Mouse (Mus musculus): ENCODE data around the gene Wnt6. TPM values are rescaled to one million over a fixed set of nuclear protein-coding genes. Genes with fewer than 3 reads are reported as not detected.
A peak's percentile ranks its signal among the peaks of the same experiment; 100 is the strongest.

The Wnt6 gene
- polyA plus RNA-seq, 1 experiment from 2014 or later, result 4.4 TPM

DNA sequence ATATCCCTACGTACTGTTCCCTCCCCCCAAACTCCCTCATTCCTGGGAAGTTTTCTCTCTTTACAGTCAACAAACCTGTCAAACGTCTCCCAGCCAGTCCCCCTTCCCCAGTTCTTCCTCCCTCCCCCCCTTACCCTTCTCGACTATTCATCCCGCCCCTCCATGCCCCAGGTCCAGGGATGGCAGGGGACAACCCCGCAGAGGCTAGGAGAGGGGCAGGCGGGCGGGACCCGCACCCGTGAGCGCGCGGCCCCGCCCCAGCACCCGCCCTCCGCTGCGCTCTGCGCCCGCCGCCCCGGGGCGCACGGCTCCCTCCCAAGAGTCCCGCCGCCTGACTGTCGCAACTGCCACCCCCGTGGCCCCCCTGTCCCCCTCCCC, 236 bp upstream of the Wnt6 start:
- peaks cover 15% of the 10 kb centered on the region; the same call in 1 of the 2 replicates for H3K4me1 ChIP-seq (replicated peaks; ENCODE audit: control insufficient read depth, insufficient read depth, low read length)
- H3K27me3 ChIP-seq (ENCODE audit: control insufficient read depth, insufficient read depth, low read length), result peaks cover 96% of the 10 kb centered on the region
- WGBS, result 1% methylated on average over 20 of the region's 26 CpGs
- no peaks in the 10 kb centered on the region for H3K36me3 ChIP-seq (replicated peaks; ENCODE audit: control insufficient read depth, insufficient read depth)
- H3K9me3 ChIP-seq (ENCODE audit: control insufficient read depth, low read length), result no peaks in the 10 kb centered on the region
- H3K27ac ChIP-seq, result no peak overlapping the region
- peak overlapping the region; percentile 44 for H3K9ac ChIP-seq
- DNase-seq (ENCODE audit: low spot score) (no peak), ATAC-seq (ENCODE audit: low FRiP score) (peak; percentile 34; the same call in 1 of the 2 replicates)
- H3K4me3 ChIP-seq (replicated peaks; ENCODE audit: low read length), result peak overlapping the region; percentile 42
- H3K4me2 ChIP-seq (replicated peaks), result peak overlapping the region; percentile 75

DNA sequence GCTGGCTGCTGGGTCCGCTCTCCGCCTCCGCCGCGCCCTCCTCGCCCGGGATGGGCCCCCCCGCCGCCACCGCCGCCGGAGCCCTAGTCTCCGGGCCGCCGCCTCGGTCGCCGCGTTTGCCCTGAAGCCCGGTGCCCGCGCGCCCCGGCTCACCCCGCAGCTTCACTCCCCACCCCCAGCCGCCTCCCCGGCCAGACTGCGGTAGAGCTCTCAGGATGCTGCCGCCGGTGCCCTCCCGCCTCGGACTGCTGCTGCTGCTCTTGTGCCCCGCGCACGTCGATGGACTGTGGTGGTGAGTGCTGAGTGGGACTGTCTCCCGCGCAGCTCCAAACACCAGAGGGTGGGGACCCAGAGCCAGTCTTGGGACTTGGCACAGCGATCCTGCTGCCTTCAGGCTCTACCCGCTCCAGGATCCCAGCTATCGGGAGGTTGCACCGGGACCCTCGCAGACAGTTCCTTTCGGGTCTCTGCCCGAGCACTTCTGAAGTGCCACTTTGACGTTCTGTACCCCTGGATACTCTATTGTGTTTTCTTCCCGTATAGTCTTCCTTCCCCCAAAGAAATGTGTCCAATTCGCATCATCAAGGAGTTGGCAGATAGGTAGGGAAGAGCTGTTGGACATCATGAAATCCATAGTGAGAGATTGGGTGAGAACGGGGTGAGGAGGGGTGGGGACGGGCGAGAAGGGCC, 384 bp downstream of the Wnt6 start:
- no peaks in the 10 kb centered on the region for H3K36me3 ChIP-seq (replicated peaks; ENCODE audit: control insufficient read depth, insufficient read depth)
- no peak for DNase-seq (ENCODE audit: low spot score)
- under 1% methylated on average over 51 of the region's 51 CpGs for WGBS
- H3K9me3 ChIP-seq (ENCODE audit: control insufficient read depth, low read length), result no peaks in the 10 kb centered on the region
- H3K9ac ChIP-seq, result peak overlapping the region; percentile 44
- peak overlapping the region; percentile 75 for H3K4me2 ChIP-seq (replicated peaks)
- H3K4me3 ChIP-seq (replicated peaks; ENCODE audit: low read length), result peak overlapping the region; percentile 42
- peaks cover 97% of the 10 kb centered on the region for H3K27me3 ChIP-seq (ENCODE audit: control insufficient read depth, insufficient read depth, low read length)
- H3K27ac ChIP-seq, result no peak overlapping the region
- H3K4me1 ChIP-seq (replicated peaks; ENCODE audit: control insufficient read depth, insufficient read depth, low read length), result peaks cover 15% of the 10 kb centered on the region; the same call in 1 of the 2 replicates
- ATAC-seq (ENCODE audit: low FRiP score), result 0 out of 2 replicates have a peak, but pooled peaks have one; percentile 34

DNA sequence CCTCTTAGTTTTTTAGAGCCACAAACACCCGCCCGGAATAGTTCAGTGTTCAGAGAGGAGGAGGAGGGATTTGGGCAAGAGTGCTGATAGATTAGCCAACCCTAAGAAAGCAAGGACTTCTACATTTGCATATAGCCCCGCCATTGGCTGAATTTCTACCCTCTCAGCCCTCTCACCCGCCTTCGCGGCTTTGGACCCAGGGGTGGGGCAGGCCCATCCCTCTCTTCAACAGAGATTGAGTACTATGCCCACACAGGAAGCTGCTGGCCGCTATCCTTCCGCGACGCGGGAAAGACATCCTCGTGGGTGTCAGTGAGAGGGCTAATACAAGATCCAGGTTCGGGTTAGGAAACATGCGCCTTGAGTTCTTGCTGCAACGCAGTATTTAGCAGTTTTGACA, 1.4 kb downstream of the Wnt6 start:
- peak; percentile 67 for DNase-seq (ENCODE audit: low spot score)
- peaks cover 15% of the 10 kb centered on the region; the same call in 1 of the 2 replicates for H3K4me1 ChIP-seq (replicated peaks; ENCODE audit: control insufficient read depth, insufficient read depth, low read length)
- H3K9ac ChIP-seq, result no peak overlapping the region
- peak overlapping the region; percentile 42; the same call in 1 of the 2 replicates for H3K4me3 ChIP-seq (replicated peaks; ENCODE audit: low read length)
- no peaks in the 10 kb centered on the region for H3K36me3 ChIP-seq (replicated peaks; ENCODE audit: control insufficient read depth, insufficient read depth)
- H3K27ac ChIP-seq, result no peak overlapping the region
- peaks cover 96% of the 10 kb centered on the region for H3K27me3 ChIP-seq (ENCODE audit: control insufficient read depth, insufficient read depth, low read length)
- H3K4me2 ChIP-seq (replicated peaks), result peak overlapping the region; percentile 75
- WGBS, result under 1% methylated on average over 15 of the region's 15 CpGs
- H3K9me3 ChIP-seq (ENCODE audit: control insufficient read depth, low read length), result no peaks in the 10 kb centered on the region
- ATAC-seq (ENCODE audit: low FRiP score), result peak; percentile 80

DNA sequence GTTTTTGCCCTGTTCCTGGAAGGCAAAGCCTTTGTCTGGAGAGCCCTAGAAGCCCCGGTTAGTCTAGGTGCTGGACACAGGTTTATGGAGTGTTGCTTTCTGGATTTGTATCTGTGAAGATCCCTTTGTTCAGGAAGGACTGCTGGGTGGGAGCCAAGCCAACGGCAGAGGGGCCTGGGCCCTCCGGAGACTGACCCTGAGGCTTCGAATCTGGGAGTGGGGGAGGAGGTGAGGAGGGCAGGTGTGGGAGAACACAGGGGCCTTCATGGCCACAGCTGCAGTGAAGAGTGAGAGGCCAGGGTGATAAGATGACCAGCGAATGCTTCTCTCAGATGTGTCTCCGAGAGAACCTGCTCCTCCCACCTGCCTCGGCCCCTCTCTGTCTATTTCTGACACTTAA, 2.4 kb downstream of the Wnt6 start:
- no peak overlapping the region for H3K4me3 ChIP-seq (replicated peaks; ENCODE audit: low read length)
- ATAC-seq (ENCODE audit: low FRiP score), result no peak
- whole genome bisulfite sequencing, result 13% methylated on average over 7 of the region's 7 CpGs
- no peaks in the 10 kb centered on the region for H3K9me3 ChIP-seq (ENCODE audit: control insufficient read depth, low read length)
- H3K4me1 ChIP-seq (replicated peaks; ENCODE audit: control insufficient read depth, insufficient read depth, low read length), result peaks cover 15% of the 10 kb centered on the region; the same call in 1 of the 2 replicates
- H3K27ac ChIP-seq, result no peak overlapping the region
- no peak overlapping the region for H3K4me2 ChIP-seq (replicated peaks)
- H3K36me3 ChIP-seq (replicated peaks; ENCODE audit: control insufficient read depth, insufficient read depth), result no peaks in the 10 kb centered on the region
- peaks cover 96% of the 10 kb centered on the region for H3K27me3 ChIP-seq (ENCODE audit: control insufficient read depth, insufficient read depth, low read length)
- DNase-seq (ENCODE audit: low spot score), result no peak
- no peak overlapping the region for H3K9ac ChIP-seq

DNA sequence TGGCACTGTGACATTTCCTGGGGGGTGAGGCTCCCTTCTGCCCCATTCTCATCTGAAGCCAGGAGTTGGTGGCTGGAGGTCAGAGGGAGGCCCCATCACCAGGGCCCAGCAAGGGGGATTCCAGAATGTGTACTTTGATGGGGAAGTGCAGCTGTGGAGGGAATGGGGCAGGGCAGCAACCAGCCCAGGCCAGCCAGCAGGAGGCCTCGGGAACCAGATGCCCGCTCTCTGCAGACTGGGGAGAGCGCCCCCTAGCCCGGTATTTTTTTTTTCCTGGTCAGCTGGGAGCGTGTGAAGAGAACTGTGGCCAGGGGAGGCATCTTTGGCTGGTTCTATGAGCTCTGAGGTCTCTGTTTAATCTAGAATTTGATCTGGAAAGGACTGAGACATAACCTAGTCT, 4.1 kb downstream of the Wnt6 start:
- no peaks in the 10 kb centered on the region for H3K9me3 ChIP-seq (ENCODE audit: control insufficient read depth, low read length)
- DNase-seq (ENCODE audit: low spot score), result no peak
- no peak for ATAC-seq (ENCODE audit: low FRiP score)

DNA sequence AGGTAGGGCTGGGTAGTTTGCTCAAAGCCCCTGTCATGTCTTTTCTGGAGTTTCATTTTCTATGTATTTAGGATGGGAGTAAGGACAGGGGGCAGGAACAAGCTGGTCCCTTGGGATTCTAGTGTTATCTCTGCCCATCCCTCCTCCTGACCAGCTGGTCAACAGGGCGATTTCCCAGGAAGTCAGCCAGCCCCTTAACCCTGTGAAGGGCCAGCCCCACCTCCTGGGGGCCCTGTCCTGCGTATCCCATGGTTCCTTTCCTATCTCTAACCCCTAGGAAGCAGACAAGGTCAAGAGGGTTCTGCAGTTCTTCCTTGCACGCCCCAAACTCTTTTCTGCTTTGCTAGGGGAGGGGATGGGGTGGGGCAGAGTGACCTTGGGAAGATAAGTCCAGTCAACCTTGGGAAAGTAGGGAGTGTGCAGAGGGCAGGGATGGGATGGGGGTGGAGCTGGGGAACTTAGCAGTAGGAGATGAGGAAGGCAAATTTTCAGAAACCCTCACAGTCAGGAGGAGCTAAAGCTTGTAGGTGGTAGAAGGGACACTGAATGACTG, 7.3 kb downstream of the Wnt6 start:
- Histone ChIP-seq H3K4me1 (replicated peaks; ENCODE audit: control insufficient read depth, insufficient read depth, low read length) (peaks cover 2% of the 10 kb centered on the region; the same call in 1 of the 2 replicates), H3K9me3 (ENCODE audit: control insufficient read depth, low read length) (no peaks in the 10 kb centered on the region), H3K4me2 (replicated peaks) (no peak overlapping the region), H3K4me3 (replicated peaks; ENCODE audit: low read length) (no peak overlapping the region), H3K9ac (no peak overlapping the region), H3K36me3 (replicated peaks; ENCODE audit: control insufficient read depth, insufficient read depth) (no peaks in the 10 kb centered on the region), H3K27ac (no peak overlapping the region), H3K27me3 (ENCODE audit: control insufficient read depth, insufficient read depth, low read length) (peaks cover 92% of the 10 kb centered on the region)
- DNase-seq (ENCODE audit: low spot score) (no peak), ATAC-seq (ENCODE audit: low FRiP score) (no peak)
- 29% methylated on average over 3 of the region's 3 CpGs for WGBS

More for the DNA sequence above, 4.1 kb downstream of the Wnt6 start:
- Histone ChIP-seq H3K9ac (no peak overlapping the region), H3K36me3 (replicated peaks; ENCODE audit: control insufficient read depth, insufficient read depth) (no peaks in the 10 kb centered on the region), H3K4me3 (replicated peaks; ENCODE audit: low read length) (no peak overlapping the region), H3K4me2 (replicated peaks) (no peak overlapping the region), H3K4me1 (replicated peaks; ENCODE audit: control insufficient read depth, insufficient read depth, low read length) (peaks cover 15% of the 10 kb centered on the region; the same call in 1 of the 2 replicates), H3K27me3 (ENCODE audit: control insufficient read depth, insufficient read depth, low read length) (peaks cover 92% of the 10 kb centered on the region), H3K27ac (no peak overlapping the region)
- 8% methylated on average over 5 of the region's 5 CpGs for WGBS

DNA sequence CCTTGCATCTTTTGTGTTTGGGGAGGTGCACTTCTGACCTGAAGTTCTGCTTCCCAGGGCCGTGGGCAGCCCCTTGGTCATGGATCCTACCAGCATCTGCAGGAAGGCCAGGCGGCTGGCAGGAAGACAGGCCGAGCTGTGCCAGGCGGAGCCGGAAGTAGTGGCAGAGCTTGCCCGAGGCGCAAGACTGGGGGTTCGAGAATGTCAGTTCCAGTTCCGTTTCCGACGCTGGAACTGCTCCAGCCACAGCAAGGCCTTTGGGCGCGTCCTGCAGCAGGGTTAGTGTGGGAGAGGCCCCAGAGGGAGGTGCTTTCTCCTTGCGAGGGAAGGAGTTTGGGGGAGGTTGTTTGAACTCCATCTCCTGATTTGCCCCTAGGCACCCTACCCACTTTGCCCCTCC, 10.4 kb downstream of the Wnt6 start:
- Histone ChIP-seq H3K4me1 (replicated peaks; ENCODE audit: control insufficient read depth, insufficient read depth, low read length) (peaks cover 6% of the 10 kb centered on the region; the same call in 1 of the 2 replicates), H3K4me3 (replicated peaks; ENCODE audit: low read length) (no peak overlapping the region), H3K36me3 (replicated peaks; ENCODE audit: control insufficient read depth, insufficient read depth) (no peaks in the 10 kb centered on the region), H3K9me3 (ENCODE audit: control insufficient read depth, low read length) (no peaks in the 10 kb centered on the region), H3K27me3 (ENCODE audit: control insufficient read depth, insufficient read depth, low read length) (peaks cover 90% of the 10 kb centered on the region), H3K9ac (no peak overlapping the region), H3K4me2 (replicated peaks) (no peak overlapping the region), H3K27ac (no peak overlapping the region)
- no peak for DNase-seq (ENCODE audit: low spot score)
- ATAC-seq (ENCODE audit: low FRiP score), result no peak
- WGBS, result 15% methylated on average over 14 of the region's 14 CpGs

DNA sequence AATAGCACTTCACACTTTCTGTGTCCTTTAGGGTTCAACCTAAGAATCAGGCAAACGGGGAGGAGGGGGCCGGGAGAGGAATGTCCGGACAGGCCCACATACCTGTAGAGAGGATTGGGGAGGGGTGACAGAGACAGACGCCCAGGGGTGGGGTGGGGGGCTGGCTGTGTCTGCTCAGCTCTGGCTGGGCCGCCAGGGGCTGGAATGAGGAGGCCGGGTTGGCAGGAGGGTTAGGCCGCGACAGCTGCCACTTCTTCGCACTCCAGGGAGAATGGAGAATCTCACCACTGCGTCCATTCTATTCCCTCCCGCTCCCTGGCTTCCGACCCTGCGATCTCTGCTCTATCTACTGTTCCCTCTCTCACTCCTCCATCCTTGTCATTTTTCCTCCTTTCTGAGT, 11.9 kb downstream of the Wnt6 start:
- H3K27ac ChIP-seq, result no peak overlapping the region
- no peak overlapping the region for H3K9ac ChIP-seq

DNA sequence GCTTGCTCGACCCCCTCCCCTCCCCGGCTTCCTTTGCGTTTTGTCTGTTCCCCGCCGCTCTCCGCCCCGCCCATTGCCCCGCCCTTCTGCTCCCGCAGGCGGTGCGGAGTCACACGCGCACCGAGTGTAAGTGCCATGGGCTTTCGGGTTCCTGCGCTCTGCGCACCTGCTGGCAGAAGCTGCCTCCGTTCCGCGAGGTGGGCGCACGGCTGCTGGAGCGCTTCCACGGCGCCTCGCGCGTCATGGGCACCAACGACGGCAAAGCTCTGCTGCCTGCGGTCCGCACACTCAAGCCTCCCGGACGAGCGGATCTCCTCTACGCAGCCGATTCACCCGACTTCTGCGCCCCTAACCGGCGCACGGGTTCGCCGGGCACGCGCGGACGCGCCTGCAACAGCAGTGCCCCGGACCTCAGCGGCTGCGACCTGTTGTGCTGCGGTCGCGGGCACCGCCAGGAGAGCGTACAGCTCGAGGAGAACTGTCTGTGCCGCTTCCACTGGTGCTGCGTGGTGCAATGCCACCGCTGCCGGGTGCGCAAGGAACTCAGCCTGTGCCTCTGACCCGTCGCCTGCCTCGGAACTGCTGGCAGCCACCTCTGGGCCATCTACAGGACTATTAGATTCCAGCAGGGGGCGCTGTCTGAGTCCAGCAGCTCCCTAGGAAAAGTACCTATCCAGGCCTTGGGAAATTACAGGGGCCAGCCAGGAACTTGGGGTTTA, 12.5 kb downstream of the Wnt6 start:
- Histone ChIP-seq H3K9ac (no peak overlapping the region), H3K4me3 (replicated peaks; ENCODE audit: low read length) (peak overlapping the region; percentile 38), H3K9me3 (ENCODE audit: control insufficient read depth, low read length) (no peaks in the 10 kb centered on the region), H3K36me3 (replicated peaks; ENCODE audit: control insufficient read depth, insufficient read depth) (no peaks in the 10 kb centered on the region), H3K27me3 (ENCODE audit: control insufficient read depth, insufficient read depth, low read length) (peaks cover 92% of the 10 kb centered on the region), H3K4me1 (replicated peaks; ENCODE audit: control insufficient read depth, insufficient read depth, low read length) (peaks cover 6% of the 10 kb centered on the region; the same call in 1 of the 2 replicates), H3K4me2 (replicated peaks) (peak overlapping the region; percentile 76), H3K27ac (no peak overlapping the region)
- DNase-seq (ENCODE audit: low spot score), result peak; percentile 61
- ATAC-seq (ENCODE audit: low FRiP score), result no peak
- WGBS, result under 1% methylated on average over 66 of the region's 67 CpGs

More for the DNA sequence above, 11.9 kb downstream of the Wnt6 start:
- Histone ChIP-seq H3K4me2 (replicated peaks) (peak overlapping the region; percentile 76), H3K4me3 (replicated peaks; ENCODE audit: low read length) (peak overlapping the region; percentile 38), H3K9me3 (ENCODE audit: control insufficient read depth, low read length) (no peaks in the 10 kb centered on the region), H3K36me3 (replicated peaks; ENCODE audit: control insufficient read depth, insufficient read depth) (no peaks in the 10 kb centered on the region), H3K4me1 (replicated peaks; ENCODE audit: control insufficient read depth, insufficient read depth, low read length) (peaks cover 6% of the 10 kb centered on the region; the same call in 1 of the 2 replicates), H3K27me3 (ENCODE audit: control insufficient read depth, insufficient read depth, low read length) (peaks cover 91% of the 10 kb centered on the region)
- DNase-seq (ENCODE audit: low spot score) (no peak), ATAC-seq (ENCODE audit: low FRiP score) (no peak)
- WGBS, result 4% methylated on average over 13 of the region's 13 CpGs

Measured in hindbrain, embryonic 14.5 days (tissue).